Mouse (Mus musculus) forebrain, embryonic 12.5 days (tissue): ENCODE measurements at regions not wholly inside any gene's neighbourhood (a gene's known extent, or its start where the extent isn't known, plus 50 kb on each side); places are given as distances from the start of the nearest gene placed in this dataset.

Experiments
- ATAC-seq: fragments of 200-750 bp; cut with Nextera tagmentation; 2 replicates; pipeline ENCODE4 v1.8.0; 2017; ENCODE audit warnings: moderate TSS enrichment; ENCODE audit not compliant: low FRiP score
- H3K27ac ChIP-seq: fragments of 300-500 bp; sonication (generic); 2 replicates; pipeline ENCODE4 v1.5.1; 2016; ENCODE audit warnings: mild to moderate bottlenecking
- H3K27me3 ChIP-seq: fragments of 300-500 bp; sonication (generic); 2 replicates; pipeline ENCODE4 v1.6.1; 2016; ENCODE audit warnings: mild to moderate bottlenecking
- H3K36me3 ChIP-seq: fragments of 300-500 bp; sonication (generic); replicated peaks from 2 replicates; pipeline ENCODE4 v1.6.1; 2016; ENCODE audit warnings: mild to moderate bottlenecking
- H3K4me1 ChIP-seq: fragments of 300-500 bp; sonication (generic); 2 replicates; pipeline ENCODE4 v1.6.1; 2016
- H3K4me2 ChIP-seq: fragments of 300-500 bp; sonication (generic); 2 replicates; pipeline ENCODE4 v1.6.1; 2016; ENCODE audit warnings: mild to moderate bottlenecking, moderate library complexity
- H3K4me3 ChIP-seq: fragments of 300-500 bp; sonication (generic); replicated peaks from 2 replicates; pipeline ENCODE4 v1.5.1; 2016; ENCODE audit warnings: mild to moderate bottlenecking
- H3K9ac ChIP-seq: fragments of 300-500 bp; sonication (generic); 2 replicates; pipeline ENCODE4 v1.6.1; 2016; ENCODE audit warnings: mild to moderate bottlenecking
- H3K9me3 ChIP-seq: fragments of 300-500 bp; sonication (generic); 2 replicates; pipeline ENCODE4 v1.6.1; 2016
- WGBS: fragments of 180-500 bp; shearing (Covaris S2); methylation state at CpG from one replicate; pipeline ENCODE4 v1.1.7; 2016; 5-methylcytosine and 5-hydroxymethylcytosine counted together

GRCm38 (mm10) chr16:95815966-95816365 is 114.1 kb downstream of the Ets2 start:
- H3K4me2 ChIP-seq = no peak overlapping the region
- no peaks in the 10 kb centered on the region for H3K27me3 ChIP-seq
- 93% methylated on average over 13 of the region's 13 CpGs for WGBS
- ATAC-seq = no peak
- H3K9ac ChIP-seq = no peak overlapping the region
- no peak overlapping the region for H3K27ac ChIP-seq
- 0 out of 2 replicates have a peak, but pooled peaks cover 6% of the 10 kb centered on the region for H3K9me3 ChIP-seq
- H3K4me1 ChIP-seq = no peaks in the 10 kb centered on the region
- H3K4me3 ChIP-seq = no peak overlapping the region
- no peaks in the 10 kb centered on the region for H3K36me3 ChIP-seq

GRCm38 (mm10) chr16:95815206-95815731 is 113.4 kb downstream of the Ets2 start:
- no peaks in the 10 kb centered on the region for H3K27me3 ChIP-seq
- no peak for ATAC-seq
- 0 out of 2 replicates have a peak, but pooled peaks cover 6% of the 10 kb centered on the region for H3K9me3 ChIP-seq
- WGBS = 91% methylated on average over 6 of the region's 6 CpGs
- H3K4me1 ChIP-seq = no peaks in the 10 kb centered on the region
- H3K9ac ChIP-seq = no peak overlapping the region
- H3K4me3 ChIP-seq = no peak overlapping the region
- no peak overlapping the region for H3K4me2 ChIP-seq
- no peak overlapping the region for H3K27ac ChIP-seq
- H3K36me3 ChIP-seq = no peaks in the 10 kb centered on the region

- Histone ChIP-seq H3K4me1 (no peaks in the 10 kb centered on the region), H3K4me2 (no peak overlapping the region), H3K4me3 (no peak overlapping the region), H3K9me3 (0 out of 2 replicates have a peak, but pooled peaks cover 6% of the 10 kb centered on the region), H3K36me3 (no peaks in the 10 kb centered on the region), H3K27me3 (no peaks in the 10 kb centered on the region), H3K9ac (no peak overlapping the region), H3K27ac (no peak overlapping the region)
- WGBS = 88% methylated on average over 9 of the region's 9 CpGs
- ATAC-seq = no peak
These were observed 112.7 kb downstream of the Ets2 start for GRCm38 (mm10) chr16:95814513-95815118.

GRCm38 (mm10) chr16:95811092-95811491 is 109.2 kb downstream of the Ets2 start:
- ATAC-seq = no peak
- Histone ChIP-seq H3K4me1 (no peaks in the 10 kb centered on the region), H3K36me3 (no peaks in the 10 kb centered on the region), H3K9ac (no peak overlapping the region), H3K27me3 (no peaks in the 10 kb centered on the region), H3K9me3 (no peaks in the 10 kb centered on the region), H3K4me3 (no peak overlapping the region), H3K27ac (no peak overlapping the region), H3K4me2 (no peak overlapping the region)
- 77% methylated on average over 6 of the region's 6 CpGs for WGBS

- no peak overlapping the region for H3K4me2 ChIP-seq
- no peak overlapping the region for H3K27ac ChIP-seq
- no peaks in the 10 kb centered on the region for H3K9me3 ChIP-seq
- ATAC-seq = no peak
- WGBS = 94% methylated on average over 21 of the region's 21 CpGs
- H3K9ac ChIP-seq = no peak overlapping the region
- H3K27me3 ChIP-seq = no peaks in the 10 kb centered on the region
- H3K36me3 ChIP-seq = no peaks in the 10 kb centered on the region
- no peak overlapping the region for H3K4me3 ChIP-seq
- no peaks in the 10 kb centered on the region for H3K4me1 ChIP-seq
These were observed 107.4 kb downstream of the Ets2 start for GRCm38 (mm10) chr16:95809127-95809876.

GRCm38 (mm10) chr16:95806510-95806909 is 104.6 kb downstream of the Ets2 start:
- no peaks in the 10 kb centered on the region for H3K9me3 ChIP-seq
- H3K9ac ChIP-seq = no peak overlapping the region
- H3K27me3 ChIP-seq = no peaks in the 10 kb centered on the region
- no peaks in the 10 kb centered on the region for H3K36me3 ChIP-seq
- WGBS = 88% methylated on average over 5 of the region's 5 CpGs
- H3K4me2 ChIP-seq = no peak overlapping the region
- ATAC-seq = no peak
- no peak overlapping the region for H3K4me3 ChIP-seq
- H3K4me1 ChIP-seq = no peaks in the 10 kb centered on the region
- no peak overlapping the region for H3K27ac ChIP-seq

- Histone ChIP-seq H3K4me2 (no peak overlapping the region), H3K27ac (no peak overlapping the region), H3K36me3 (no peaks in the 10 kb centered on the region), H3K4me1 (no peaks in the 10 kb centered on the region), H3K27me3 (no peaks in the 10 kb centered on the region), H3K9me3 (no peaks in the 10 kb centered on the region), H3K9ac (no peak overlapping the region), H3K4me3 (no peak overlapping the region)
- ATAC-seq = no peak
- WGBS = 41% methylated on average over 1 of the region's 1 CpGs
These were observed 102.3 kb downstream of the Ets2 start for GRCm38 (mm10) chr16:95804199-95804598.

GRCm38 (mm10) chr16:95802641-95803040 is 100.8 kb downstream of the Ets2 start:
- H3K4me2 ChIP-seq = no peak overlapping the region
- no peaks in the 10 kb centered on the region for H3K9me3 ChIP-seq
- H3K27ac ChIP-seq = no peak overlapping the region
- H3K36me3 ChIP-seq = no peaks in the 10 kb centered on the region
- no peak for ATAC-seq
- no peaks in the 10 kb centered on the region for H3K27me3 ChIP-seq
- H3K4me3 ChIP-seq = no peak overlapping the region
- peaks cover 9% of the 10 kb centered on the region for H3K4me1 ChIP-seq
- no peak overlapping the region for H3K9ac ChIP-seq

- Histone ChIP-seq H3K9me3 (no peaks in the 10 kb centered on the region), H3K36me3 (no peaks in the 10 kb centered on the region), H3K9ac (no peak overlapping the region), H3K4me3 (no peak overlapping the region), H3K27me3 (no peaks in the 10 kb centered on the region), H3K4me2 (no peak overlapping the region), H3K4me1 (peaks cover 9% of the 10 kb centered on the region), H3K27ac (no peak overlapping the region)
- WGBS = 55% methylated on average over 4 of the region's 4 CpGs
- ATAC-seq = no peak
These were observed 100.3 kb downstream of the Ets2 start for GRCm38 (mm10) chr16:95802207-95802606.

GRCm38 (mm10) chr16:95800911-95801442 is 99.1 kb downstream of the Ets2 start:
- H3K36me3 ChIP-seq = no peaks in the 10 kb centered on the region
- no peak for ATAC-seq
- H3K9me3 ChIP-seq = no peaks in the 10 kb centered on the region
- H3K27me3 ChIP-seq = no peaks in the 10 kb centered on the region
- H3K4me3 ChIP-seq = no peak overlapping the region
- no peak overlapping the region for H3K4me2 ChIP-seq
- WGBS = 84% methylated on average over 7 of the region's 7 CpGs
- no peak overlapping the region for H3K27ac ChIP-seq
- H3K9ac ChIP-seq = no peak overlapping the region
- peaks cover 9% of the 10 kb centered on the region for H3K4me1 ChIP-seq

- H3K27ac ChIP-seq = no peak overlapping the region
- no peak overlapping the region for H3K9ac ChIP-seq
- no peaks in the 10 kb centered on the region for H3K9me3 ChIP-seq
- no peaks in the 10 kb centered on the region for H3K36me3 ChIP-seq
- H3K4me1 ChIP-seq = peaks cover 9% of the 10 kb centered on the region
- WGBS = 57% methylated on average over 9 of the region's 9 CpGs
- H3K27me3 ChIP-seq = no peaks in the 10 kb centered on the region
- H3K4me3 ChIP-seq = no peak overlapping the region
- ATAC-seq = no peak
- no peak overlapping the region for H3K4me2 ChIP-seq
These were observed 96.7 kb downstream of the Ets2 start for GRCm38 (mm10) chr16:95798582-95798981.

GRCm38 (mm10) chr16:95798099-95798498 is 96.2 kb downstream of the Ets2 start:
- Histone ChIP-seq H3K27me3 (no peaks in the 10 kb centered on the region), H3K4me3 (no peak overlapping the region), H3K9me3 (no peaks in the 10 kb centered on the region), H3K36me3 (no peaks in the 10 kb centered on the region), H3K4me2 (no peak overlapping the region), H3K9ac (no peak overlapping the region), H3K27ac (no peak overlapping the region), H3K4me1 (peaks cover 9% of the 10 kb centered on the region)
- WGBS = 83% methylated on average over 11 of the region's 11 CpGs
- no peak for ATAC-seq
